Mouse (Mus musculus) cerebellum, adult 2 months (tissue): Measurements from ENCODE around the gene Nebl.

Source experiments
- CTCF ChIP-seq: fragments of 200-500 bp; IDR thresholded peaks from 2 replicates; pipeline ENCODE4 v1.5.1; 2011; ENCODE audit warnings: low read depth, mild to moderate bottlenecking, control low read depth, low read length, moderate library complexity, borderline replicate concordance; ENCODE audit not compliant: insufficient read depth
- POLR2A ChIP-seq: fragments of 200-500 bp; IDR thresholded peaks from 2 replicates; pipeline ENCODE4 v1.6.1; 2011; ENCODE audit warnings: low read length, control low read depth, borderline replicate concordance; ENCODE audit not compliant: insufficient read depth

- TF ChIP-seq POLR2A (no peak), CTCF (no peak)
Observed at GRCm38 (mm10) chr2:17316850-17317249, 414.4 kb downstream of the Nebl start.
